Mouse (Mus musculus) stomach, postnatal 0 days (tissue): ENCODE data around the gene Nxpe2. TPM values are rescaled to one million over a fixed set of nuclear protein-coding genes. Genes with fewer than 3 reads are reported as not detected.

Experiments
- ATAC-seq: fragments of 200-750 bp; cut with Nextera tagmentation; 2 replicates; pipeline ENCODE4 v1.8.0; 2017; ENCODE audit not compliant: low FRiP score, low TSS enrichment
- DNase-seq: peaks from one replicate; pipeline ENCODE4 v3.0.0-alpha.2; 2016; ENCODE audit warnings: low spot score
- H3K27ac ChIP-seq: fragments of 300-500 bp; sonication (generic); replicated peaks from 2 replicates; pipeline ENCODE4 v1.5.1; 2014; ENCODE audit warnings: mild to moderate bottlenecking, control low read depth
- H3K27me3 ChIP-seq: fragments of 300-500 bp; sonication (generic); 2 replicates; pipeline ENCODE4 v1.6.1; 2014; ENCODE audit warnings: low read length; ENCODE audit not compliant: control insufficient read depth, insufficient read depth
- H3K36me3 ChIP-seq: fragments of 300-500 bp; sonication (generic); 2 replicates; pipeline ENCODE4 v1.6.1; 2014; ENCODE audit warnings: low read length, mixed read lengths; ENCODE audit not compliant: control insufficient read depth, insufficient read depth
- H3K4me1 ChIP-seq: fragments of 300-500 bp; sonication (generic); replicated peaks from 2 replicates; pipeline ENCODE4 v1.6.1; 2014; ENCODE audit warnings: antibody characterized with exemption; ENCODE audit not compliant: control insufficient read depth, insufficient read depth
- H3K4me2 ChIP-seq: fragments of 300-500 bp; sonication (generic); replicated peaks from 2 replicates; pipeline ENCODE4 v1.6.1; 2014; ENCODE audit warnings: low read depth, mild to moderate bottlenecking, control low read depth, moderate library complexity
- H3K4me3 ChIP-seq: fragments of 300-500 bp; sonication (generic); 2 replicates; pipeline ENCODE4 v1.5.1; 2014; ENCODE audit warnings: low read depth, low read length, control low read depth
- H3K9ac ChIP-seq: fragments of 300-500 bp; sonication (generic); 2 replicates; pipeline ENCODE4 v1.6.1; 2014; ENCODE audit warnings: mild to moderate bottlenecking, low read length, control low read depth, mixed read lengths
- H3K9me3 ChIP-seq: fragments of 300-500 bp; sonication (generic); 2 replicates; pipeline ENCODE4 v1.6.1; 2016; ENCODE audit warnings: low read length; ENCODE audit not compliant: control insufficient read depth
- CTCF ChIP-seq: IDR thresholded peaks from 2 replicates; pipeline ENCODE4 v1.5.1; 2016; ENCODE audit warnings: antibody characterized with exemption, low read depth, mild to moderate bottlenecking, moderate library complexity
- EP300 ChIP-seq: optimal IDR thresholded peaks from 2 replicates; pipeline ENCODE3; 2016; ENCODE audit warnings: antibody characterized with exemption
- WGBS: fragments of 180-500 bp; shearing (Covaris S2); extraction: QIAGEN DNeasy Blood & Tissue Kit; methylation state at CpG from one replicate; pipeline ENCODE4 v1.1.7; 2014; 5-methylcytosine and 5-hydroxymethylcytosine counted together
- polyA plus RNA-seq: library from polyadenylated mRNA; unstranded; fragments of >200 nt; fragmentation: Nextera tagmentation; extraction: Ambion mirVana; gene quantifications from 2 replicates; pipeline ENCODE4 v1.2.1, GENCODE M21; 2015

Gene Nxpe2
- polyA plus RNA-seq, 1 experiment from 2014 or later, result 0.57 TPM

DNA sequence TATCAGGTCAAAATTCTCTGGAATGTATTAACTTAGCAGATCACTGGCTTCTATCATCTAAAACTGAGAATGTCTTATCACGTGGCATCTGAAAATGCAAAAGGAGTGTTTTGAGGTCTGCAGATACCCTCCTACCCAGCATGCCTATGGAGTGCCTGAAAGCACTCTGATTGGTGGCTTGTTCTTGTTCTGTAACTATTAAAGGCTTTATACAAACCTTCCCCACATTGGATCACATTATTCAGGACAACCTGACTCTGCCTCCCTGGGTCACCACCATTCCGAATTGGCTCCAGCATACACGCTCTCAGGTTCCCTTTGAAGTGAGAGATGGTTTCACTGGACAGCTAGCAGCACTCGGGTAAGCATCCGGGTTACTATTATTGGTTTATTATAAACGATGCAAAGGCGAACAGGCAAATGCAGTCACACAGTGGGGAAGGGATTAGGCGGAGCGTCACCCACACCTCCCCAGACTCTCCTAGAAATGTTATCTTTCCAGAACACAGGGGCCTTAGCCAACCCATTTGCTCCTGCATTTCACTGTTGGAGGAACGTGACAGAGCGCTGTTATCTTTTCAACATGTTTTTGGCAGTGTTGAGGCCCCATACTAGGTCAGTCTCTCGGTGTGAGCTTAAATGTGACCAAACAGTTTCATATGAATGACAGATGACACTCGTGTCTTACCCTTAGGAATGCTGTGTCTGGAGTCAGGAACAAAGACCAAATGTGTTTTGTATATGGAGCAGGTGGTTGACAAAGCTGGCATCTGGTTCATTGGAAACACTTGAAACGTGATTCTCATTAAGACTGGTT lies 8.8 kb upstream of the Nxpe2 start:
- Histone ChIP-seq H3K36me3 (no peaks in the 10 kb centered on the region), H3K9ac (no peak overlapping the region), H3K27ac (no peak overlapping the region), H3K9me3 (no peaks in the 10 kb centered on the region), H3K27me3 (no peaks in the 10 kb centered on the region), H3K4me1 (no peaks in the 10 kb centered on the region), H3K4me2 (no peak overlapping the region), H3K4me3 (no peak overlapping the region)
- WGBS, result 68% methylated on average over 14 of the region's 14 CpGs
- TF ChIP-seq EP300, result no peak
- TF ChIP-seq CTCF, result no peak
- ATAC-seq (no peak), DNase-seq (no peak)

DNA sequence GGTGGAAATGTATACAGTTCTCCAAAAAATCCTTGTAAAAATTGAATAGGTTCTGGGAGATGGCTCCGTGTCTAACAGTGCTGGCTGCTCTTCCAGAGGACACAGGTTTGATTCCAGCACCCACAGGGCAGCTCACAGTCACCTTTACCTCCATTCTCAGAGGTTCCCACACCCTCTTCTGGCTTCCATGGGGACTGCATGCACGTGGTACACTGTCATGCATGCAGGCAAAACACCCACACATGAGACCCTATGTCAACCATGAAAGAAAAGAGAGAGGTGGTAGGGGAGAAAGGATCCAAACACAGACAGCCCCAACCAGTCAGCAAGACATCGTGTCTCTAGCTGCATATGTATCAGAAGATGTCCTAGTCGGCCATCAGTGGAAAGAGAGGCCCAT lies 7.6 kb upstream of the Nxpe2 start:
- Histone ChIP-seq H3K27me3 (no peaks in the 10 kb centered on the region), H3K4me2 (no peak overlapping the region), H3K4me1 (no peaks in the 10 kb centered on the region), H3K9ac (no peak overlapping the region), H3K36me3 (no peaks in the 10 kb centered on the region), H3K9me3 (no peaks in the 10 kb centered on the region), H3K27ac (no peak overlapping the region), H3K4me3 (no peak overlapping the region)
- DNase-seq, result no peak
- no peak for ATAC-seq
- WGBS, result 66% methylated on average over 4 of the region's 4 CpGs
- TF ChIP-seq CTCF (peak; percentile 22), EP300 (no peak)

DNA sequence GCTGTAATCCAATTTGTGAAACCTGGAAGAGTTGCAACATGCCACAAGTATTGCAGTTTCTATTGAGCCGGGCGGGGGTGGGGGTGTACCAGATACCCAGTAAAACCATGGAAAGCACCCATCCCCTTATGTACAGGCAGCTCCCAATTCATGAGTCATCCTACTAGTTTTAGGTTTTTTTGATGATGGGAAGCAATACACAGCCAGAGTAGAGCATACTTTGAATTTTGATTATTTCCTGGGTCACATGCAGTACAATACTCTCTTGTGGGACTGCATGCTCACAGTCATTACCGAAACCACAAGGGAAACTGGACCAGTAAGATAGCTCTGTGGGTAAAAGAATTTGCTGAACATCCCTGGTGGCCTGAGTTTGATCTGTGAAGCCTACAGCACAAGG lies 3.8 kb upstream of the Nxpe2 start:
- Histone ChIP-seq H3K4me1 (no peaks in the 10 kb centered on the region), H3K4me2 (no peak overlapping the region), H3K27me3 (no peaks in the 10 kb centered on the region), H3K9ac (no peak overlapping the region), H3K36me3 (no peaks in the 10 kb centered on the region), H3K9me3 (no peaks in the 10 kb centered on the region), H3K27ac (no peak overlapping the region), H3K4me3 (no peak overlapping the region)
- ATAC-seq (no peak), DNase-seq (no peak)
- WGBS, result 68% methylated on average over 3 of the region's 3 CpGs
- TF ChIP-seq EP300 (no peak), CTCF (no peak)

DNA sequence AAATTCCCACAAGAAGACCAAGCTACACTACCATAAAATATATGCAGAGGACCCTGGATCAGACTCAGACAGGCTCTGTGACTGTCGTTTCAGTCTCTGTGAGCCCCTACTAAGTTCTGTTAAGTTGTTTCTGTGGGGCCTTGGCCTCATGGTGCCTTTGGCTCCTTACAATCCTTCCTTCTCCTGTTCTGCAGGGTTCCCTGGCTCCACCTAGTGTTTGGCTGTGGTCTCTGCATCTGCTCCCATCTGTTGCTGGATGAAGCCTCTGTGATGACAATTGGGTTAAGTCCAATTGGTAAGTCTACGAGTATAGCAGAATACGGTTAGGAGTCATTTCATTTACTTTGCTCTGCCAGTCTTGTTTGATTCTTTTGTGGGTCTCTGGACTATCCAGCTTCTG lies 1.5 kb upstream of the Nxpe2 start:
- Histone ChIP-seq H3K27me3 (no peaks in the 10 kb centered on the region), H3K36me3 (no peaks in the 10 kb centered on the region), H3K4me1 (no peaks in the 10 kb centered on the region), H3K9me3 (no peaks in the 10 kb centered on the region), H3K4me3 (no peak overlapping the region), H3K27ac (no peak overlapping the region), H3K9ac (no peak overlapping the region), H3K4me2 (no peak overlapping the region)
- peak; percentile 92 for TF ChIP-seq CTCF
- TF ChIP-seq EP300, result no peak
- WGBS, result 27% methylated on average over 3 of the region's 3 CpGs
- ATAC-seq (no peak), DNase-seq (peak; percentile 64)

- ATAC-seq (no peak), DNase-seq (no peak)
- Histone ChIP-seq H3K36me3 (no peaks in the 10 kb centered on the region), H3K27me3 (no peaks in the 10 kb centered on the region), H3K27ac (no peak overlapping the region), H3K4me1 (no peaks in the 10 kb centered on the region), H3K9me3 (no peaks in the 10 kb centered on the region), H3K4me2 (no peak overlapping the region), H3K4me3 (no peak overlapping the region), H3K9ac (no peak overlapping the region)
- WGBS, result 65% methylated on average over 4 of the region's 4 CpGs
- TF ChIP-seq CTCF (no peak), EP300 (no peak)
Observed at GRCm38 (mm10) chr9:48354122-48354521, 868 bp upstream of the Nxpe2 start.

- ATAC-seq, result no peak
- DNase-seq, result no peak
- no peaks in the 10 kb centered on the region for H3K36me3 ChIP-seq
- no peaks in the 10 kb centered on the region for H3K27me3 ChIP-seq
- H3K4me2 ChIP-seq, result no peak overlapping the region
- H3K9ac ChIP-seq, result no peak overlapping the region
- 82% methylated on average over 3 of the region's 3 CpGs for WGBS
- H3K9me3 ChIP-seq, result no peaks in the 10 kb centered on the region
- no peak overlapping the region for H3K27ac ChIP-seq
- TF ChIP-seq CTCF (no peak), EP300 (no peak)
- H3K4me3 ChIP-seq, result no peak overlapping the region
- H3K4me1 ChIP-seq, result no peaks in the 10 kb centered on the region
Observed at GRCm38 (mm10) chr9:48345866-48346265, 7.4 kb downstream of the Nxpe2 start.
